Mouse (Mus musculus) embryonic fibroblast, embryonic 13.5 days (primary cell): ENCODE data around the gene Dnah9.

Source experiments
- CTCF ChIP-seq: IDR thresholded peaks from 2 replicates; pipeline ENCODE4 v1.5.1; 2011; ENCODE audit warnings: mild to moderate bottlenecking, control low read depth, low read length, moderate library complexity, borderline replicate concordance; ENCODE audit not compliant: insufficient read depth
- POLR2A ChIP-seq: IDR thresholded peaks from 2 replicates; pipeline ENCODE4 v1.6.1; 2011; ENCODE audit warnings: low read depth, mild to moderate bottlenecking, control low read depth, low read length, moderate library complexity

GRCm38 (mm10) chr11:65814381-65814780 lies 354.0 kb downstream of the Dnah9 start:
- no peak for TF ChIP-seq CTCF
- no peak for TF ChIP-seq POLR2A
